Mouse (Mus musculus) lung, postnatal 0 days (tissue): ENCODE data around the gene Gabra1. TPM values are rescaled to one million over a fixed set of nuclear protein-coding genes. Genes with fewer than 3 reads are reported as not detected.

Source experiments
- ATAC-seq: fragments of 200-750 bp; cut with Nextera tagmentation; 2 replicates; pipeline ENCODE4 v1.8.0; 2017; ENCODE audit warnings: moderate library complexity
- DNase-seq: peaks from one replicate; pipeline ENCODE4 v3.0.0-alpha.2; 2016; ENCODE audit warnings: low spot score
- H3K27ac ChIP-seq: fragments of 300-500 bp; sonication (generic); 2 replicates; pipeline ENCODE4 v1.5.1; 2014; ENCODE audit warnings: antibody characterized with exemption, mild to moderate bottlenecking, low read length, mixed read lengths
- H3K27me3 ChIP-seq: fragments of 300-500 bp; sonication (generic); replicated peaks from 2 replicates; pipeline ENCODE4 v1.6.1; 2014; ENCODE audit warnings: low read length, mixed read lengths; ENCODE audit not compliant: insufficient read depth
- H3K36me3 ChIP-seq: fragments of 300-500 bp; sonication (generic); 2 replicates; pipeline ENCODE4 v1.6.1; 2014; ENCODE audit warnings: low read length, mixed read lengths; ENCODE audit not compliant: insufficient read depth
- H3K4me1 ChIP-seq: fragments of 300-500 bp; sonication (generic); 2 replicates; pipeline ENCODE4 v1.6.1; 2014; ENCODE audit warnings: antibody characterized with exemption, low read depth, low read length, mixed read lengths; ENCODE audit not compliant: insufficient read depth
- H3K4me2 ChIP-seq: fragments of 300-500 bp; sonication (generic); replicated peaks from 2 replicates; pipeline ENCODE4 v1.6.1; 2014; ENCODE audit warnings: low read depth, mild to moderate bottlenecking, low read length, moderate library complexity, mixed read lengths
- H3K4me3 ChIP-seq: fragments of 300-500 bp; sonication (generic); 2 replicates; pipeline ENCODE4 v1.5.1; 2014; ENCODE audit warnings: low read depth, low read length
- H3K9ac ChIP-seq: fragments of 300-500 bp; sonication (generic); replicated peaks from 2 replicates; pipeline ENCODE4 v1.6.1; 2014; ENCODE audit warnings: low read depth, mild to moderate bottlenecking
- H3K9me3 ChIP-seq: fragments of 300-500 bp; sonication (generic); 2 replicates; pipeline ENCODE4 v1.6.1; 2016; ENCODE audit warnings: low read length, mixed read lengths
- CTCF ChIP-seq: IDR thresholded peaks from 2 replicates; pipeline ENCODE4 v1.5.1; 2016; ENCODE audit warnings: antibody characterized with exemption, mild to moderate bottlenecking
- EP300 ChIP-seq: IDR thresholded peaks from 2 replicates; pipeline ENCODE4 v1.6.1; 2016; ENCODE audit warnings: antibody characterized with exemption, mild to moderate bottlenecking, control low read depth
- WGBS: fragments of 180-500 bp; shearing (Covaris S2); extraction: QIAGEN DNeasy Blood & Tissue Kit; methylation state at CpG from one replicate; pipeline ENCODE4 v1.1.7; 2014; 5-methylcytosine and 5-hydroxymethylcytosine counted together
- polyA plus RNA-seq: library from polyadenylated mRNA; unstranded; fragments of >200 nt; fragmentation: Nextera tagmentation; extraction: Ambion mirVana; gene quantifications from 2 replicates; pipeline ENCODE4 v1.2.1, GENCODE M21; 2015

Gabra1 gene
- 0.48 and 0.61 TPM in 2 replicates for polyA plus RNA-seq

DNA sequence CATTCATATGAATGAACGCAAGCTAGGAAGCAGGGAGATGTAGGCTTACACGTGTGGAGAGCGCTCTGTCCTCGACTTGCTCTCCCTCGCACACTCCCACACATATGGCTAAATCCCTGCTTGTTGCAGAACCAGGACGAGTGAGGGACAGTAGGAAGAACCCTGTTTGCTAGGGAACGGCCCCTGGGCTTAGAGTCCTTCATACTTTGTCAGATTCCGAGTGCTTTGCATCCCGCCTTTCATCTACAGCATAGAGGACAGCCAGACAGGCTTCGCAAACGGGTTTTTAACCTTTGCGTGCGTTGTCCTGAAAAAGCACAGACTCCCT, at the start of gene Gabra1:
TSS of gene Gabra1 (minus strand) at position 106 of the 328 bp plus-strand sequence.
- Histone ChIP-seq H3K27ac (no peak within 1 kb of the TSS), H3K36me3 (no peaks in the 10 kb centered on the region), H3K27me3 (0 out of 2 replicates have a peak, but pooled peaks cover 7% of the 10 kb centered on the region), H3K9me3 (no peaks in the 10 kb centered on the region), H3K4me1 (no peaks in the 10 kb centered on the region), H3K4me2 (peak within 1 kb of the TSS; percentile 68), H3K9ac (no peak within 1 kb of the TSS), H3K4me3 (peak within 1 kb of the TSS; percentile 28)
- TF ChIP-seq EP300 (no peak), CTCF (no peak)
- WGBS, result 3% methylated on average over 13 of the region's 13 CpGs
- ATAC-seq (no peak), DNase-seq (peak; percentile 16)

DNA sequence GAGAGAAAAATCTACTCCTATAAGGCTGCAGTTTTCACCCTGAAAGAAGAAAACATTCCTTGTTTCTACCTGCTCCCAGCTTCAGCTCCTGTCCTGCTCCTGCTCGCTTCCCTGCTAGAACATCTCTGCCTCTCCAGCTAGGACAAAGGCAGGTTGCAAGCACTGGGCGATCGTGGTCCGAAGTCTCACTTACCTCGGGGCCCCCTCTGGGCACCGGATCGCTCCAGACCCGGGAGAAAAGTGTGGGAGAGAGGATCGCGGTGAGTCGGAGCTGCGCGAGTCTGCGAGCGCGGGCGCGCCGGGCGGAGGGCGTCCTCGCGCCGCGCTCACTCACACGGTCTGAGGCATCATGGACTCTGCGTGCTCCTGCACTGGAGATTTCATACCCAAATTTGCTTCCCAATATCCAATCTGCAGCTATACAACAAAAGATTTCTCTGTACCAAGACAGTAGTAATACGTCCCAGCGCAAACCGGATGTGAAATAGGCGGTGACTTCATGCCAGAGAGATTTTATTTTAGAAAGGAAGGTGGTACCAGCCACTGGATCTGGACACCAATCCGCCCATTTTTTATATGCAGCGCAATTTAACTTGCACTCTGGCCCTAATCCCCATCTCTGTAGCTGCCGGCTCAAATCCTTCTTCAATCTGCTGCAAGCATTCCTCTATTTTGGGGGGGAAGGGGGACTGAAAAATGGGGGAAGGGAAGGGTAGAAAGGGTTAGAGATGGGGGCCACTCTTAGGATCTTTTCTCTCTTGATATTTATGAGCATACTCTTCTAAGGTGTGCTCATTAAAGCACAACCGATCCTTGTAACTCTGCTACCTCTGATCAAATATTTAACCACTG, 531 bp downstream of the Gabra1 start:
- under 1% methylated on average over 35 of the region's 35 CpGs for WGBS
- Histone ChIP-seq H3K4me3 (peak overlapping the region; percentile 28), H3K36me3 (no peaks in the 10 kb centered on the region), H3K9me3 (no peaks in the 10 kb centered on the region), H3K27me3 (0 out of 2 replicates have a peak, but pooled peaks cover 7% of the 10 kb centered on the region), H3K4me1 (no peaks in the 10 kb centered on the region), H3K9ac (no peak overlapping the region), H3K4me2 (peak overlapping the region; percentile 68), H3K27ac (no peak overlapping the region)
- ATAC-seq (no peak), DNase-seq (no peak)
- TF ChIP-seq EP300 (no peak), CTCF (no peak)

DNA sequence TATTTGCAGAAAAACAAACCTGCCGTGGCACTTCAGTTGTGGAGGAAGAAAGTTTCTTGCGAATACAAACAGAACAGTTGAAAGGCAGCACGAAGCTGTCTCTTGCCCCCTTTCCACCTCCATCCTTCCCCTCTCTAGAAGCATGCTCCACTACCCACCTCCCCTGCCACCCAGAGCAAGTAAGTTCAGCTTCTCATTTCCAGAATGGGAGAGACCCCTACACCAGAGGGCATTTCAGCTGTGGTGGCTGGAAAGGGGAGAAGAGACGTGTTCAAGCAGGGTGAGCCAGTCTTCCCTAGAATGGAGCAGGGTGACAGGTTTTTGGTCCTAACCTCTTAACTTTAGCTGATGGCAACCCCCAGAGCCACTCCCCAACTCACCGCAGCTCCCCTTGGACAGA, 1.3 kb downstream of the Gabra1 start:
- no peak for ATAC-seq
- Histone ChIP-seq H3K9ac (no peak overlapping the region), H3K4me3 (no peak overlapping the region), H3K27ac (no peak overlapping the region), H3K4me2 (0 out of 2 replicates have a peak overlapping the region, but pooled peaks have one; percentile 68), H3K36me3 (no peaks in the 10 kb centered on the region), H3K4me1 (no peaks in the 10 kb centered on the region), H3K9me3 (no peaks in the 10 kb centered on the region), H3K27me3 (0 out of 2 replicates have a peak, but pooled peaks cover 7% of the 10 kb centered on the region)
- no peak for DNase-seq
- 14% methylated on average over 5 of the region's 5 CpGs for WGBS
- TF ChIP-seq EP300 (no peak), CTCF (no peak)

DNA sequence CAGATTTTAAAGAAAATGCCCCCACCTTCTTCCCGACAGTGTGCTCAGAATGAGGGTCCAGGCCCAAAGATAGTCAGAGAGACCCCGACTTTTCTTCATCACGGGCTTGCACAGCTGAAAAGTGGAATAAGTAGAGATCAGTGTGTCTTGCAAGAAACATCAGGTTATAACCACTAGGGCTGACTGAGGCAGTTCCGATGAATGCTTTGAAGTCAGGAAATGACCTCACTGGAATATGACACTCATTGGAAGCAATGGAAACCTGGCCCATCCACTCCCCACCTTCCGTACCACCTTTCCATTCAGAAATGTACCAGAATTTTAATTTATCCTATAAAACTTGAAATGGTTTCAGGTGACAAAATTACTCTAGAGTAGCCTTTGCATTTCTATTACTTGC, 3.2 kb downstream of the Gabra1 start:
- Histone ChIP-seq H3K27ac (no peak overlapping the region), H3K4me1 (no peaks in the 10 kb centered on the region), H3K4me3 (no peak overlapping the region), H3K9ac (no peak overlapping the region), H3K36me3 (no peaks in the 10 kb centered on the region), H3K27me3 (0 out of 2 replicates have a peak, but pooled peaks cover 7% of the 10 kb centered on the region), H3K9me3 (no peaks in the 10 kb centered on the region), H3K4me2 (no peak overlapping the region)
- ATAC-seq, result no peak
- TF ChIP-seq CTCF (no peak), EP300 (no peak)
- DNase-seq, result no peak
- WGBS, result 69% methylated on average over 5 of the region's 5 CpGs

DNA sequence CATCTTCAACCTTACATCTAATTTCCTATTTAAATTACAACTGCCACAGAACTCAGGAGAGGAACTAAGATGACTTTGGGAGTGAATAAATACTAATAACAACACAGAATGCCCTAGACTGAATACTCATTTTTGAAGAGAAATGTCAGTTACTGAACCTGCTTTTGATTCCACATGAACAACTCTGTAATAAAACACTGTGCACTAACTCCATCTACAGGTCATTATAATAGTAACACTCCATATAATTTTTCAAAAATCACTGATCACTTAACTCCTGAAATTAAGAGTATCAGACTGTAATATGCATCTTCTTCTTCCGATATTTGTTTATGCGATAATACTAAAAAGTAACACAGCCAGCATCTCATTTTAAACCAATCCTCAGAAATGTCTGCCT, 4.4 kb downstream of the Gabra1 start:
- Histone ChIP-seq H3K36me3 (no peaks in the 10 kb centered on the region), H3K27ac (no peak overlapping the region), H3K9me3 (no peaks in the 10 kb centered on the region), H3K4me1 (no peaks in the 10 kb centered on the region), H3K4me2 (no peak overlapping the region), H3K4me3 (no peak overlapping the region), H3K27me3 (0 out of 2 replicates have a peak, but pooled peaks cover 7% of the 10 kb centered on the region), H3K9ac (no peak overlapping the region)
- DNase-seq (peak; percentile 12), ATAC-seq (no peak)
- 0 out of 2 replicates have a peak, but pooled peaks have one; percentile 3 for TF ChIP-seq CTCF
- TF ChIP-seq EP300, result no peak
- WGBS, result 83% methylated on average over 2 of the region's 2 CpGs

DNA sequence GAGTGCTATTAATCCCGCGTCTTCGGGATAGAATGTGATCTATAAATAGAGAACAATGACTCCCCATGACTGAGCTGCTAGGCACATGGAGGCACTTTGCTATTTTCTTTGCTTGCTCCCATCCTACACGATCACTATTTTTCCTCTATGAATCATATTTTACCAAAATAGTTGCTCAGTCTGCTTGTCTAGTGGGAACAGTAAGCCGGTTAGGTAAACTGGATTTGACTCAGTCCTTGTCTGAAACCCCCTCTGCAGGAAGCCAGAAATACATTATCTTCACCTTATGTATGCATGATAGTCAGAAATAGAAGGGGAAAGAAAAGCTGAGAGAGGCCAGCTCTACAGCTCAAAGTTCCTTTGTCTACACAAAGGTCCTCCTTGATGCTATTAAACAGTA, 31.3 kb downstream of the Gabra1 start:
- DNase-seq (no peak), ATAC-seq (no peak)
- Histone ChIP-seq H3K27ac (no peak overlapping the region), H3K9ac (no peak overlapping the region), H3K9me3 (no peaks in the 10 kb centered on the region), H3K4me2 (no peak overlapping the region), H3K4me1 (no peaks in the 10 kb centered on the region), H3K27me3 (no peaks in the 10 kb centered on the region), H3K36me3 (no peaks in the 10 kb centered on the region), H3K4me3 (no peak overlapping the region)
- WGBS, result 85% methylated on average over 5 of the region's 5 CpGs
- no peak for TF ChIP-seq CTCF
- TF ChIP-seq EP300, result no peak
